Mouse (Mus musculus) erythroid progenitor cell, adult 5-6 weeks (primary cell): ENCODE results near the gene Plekhf1. TPM values are rescaled to one million over a fixed set of nuclear protein-coding genes. Genes with fewer than 3 reads are reported as not detected.
A peak's percentile ranks its signal among the peaks of the same experiment; 100 is the strongest.

Experiments used
- ATAC-seq: replicated peaks from 2 replicates; pipeline ENCODE4 v1.8.0; 2016; ENCODE audit warnings: moderate number of reproducible peaks, mild to moderate bottlenecking, moderate TSS enrichment, inconsistent platforms; ENCODE audit not compliant: poor library complexity, low FRiP score, severe bottlenecking
- total RNA-seq, 2 experiments: library from RNA; stranded (forward) in 1 of 2; stranded (reverse) in 1 of 2; fragments of 150-400 nt in 1 of 2; fragments of 186-747, 209-891 nt in 1 of 2; gene quantifications; 2 replicates each; pipeline versions ENCODE4 v1.2.3 to v1.2.4; 2015 to 2017; ENCODE audit warnings: low replicate concordance in 2 of 2

The Plekhf1 gene
- not detected in 2 replicates for total RNA-seq (2015; ENCODE audit: low replicate concordance)
- 0.13 TPM in 1 of 2 replicates, not detected in the other for total RNA-seq (2017; ENCODE audit: low replicate concordance)

- peak; percentile 82 for ATAC-seq
These were observed at the start of gene Plekhf1 for GRCm38 (mm10) chr7:38227900-38228298. Gene Plekhf1, minus strand, starts transcription at chr7:38228016.

GRCm38 (mm10) chr7:38272551-38272950 is 44.7 kb upstream of the Plekhf1 start:
- no peak for ATAC-seq

- ATAC-seq = no peak
These were observed 44.0 kb upstream of the Plekhf1 start for GRCm38 (mm10) chr7:38271859-38272258.

- peak; percentile 56 for ATAC-seq
These were observed 43.6 kb upstream of the Plekhf1 start for GRCm38 (mm10) chr7:38271511-38271811.

- peak; percentile 98 for ATAC-seq
These were observed 43.1 kb upstream of the Plekhf1 start, which contains the start of gene Pop4 for GRCm38 (mm10) chr7:38270703-38271510. Gene Pop4, minus strand, starts transcription at chr7:38271423.

GRCm38 (mm10) chr7:38267006-38267680 is 39.3 kb upstream of the Plekhf1 start:
- ATAC-seq = no peak

- no peak for ATAC-seq
These were observed 34.6 kb upstream of the Plekhf1 start for GRCm38 (mm10) chr7:38262406-38262805.

GRCm38 (mm10) chr7:38259631-38260030 is 31.8 kb upstream of the Plekhf1 start:
- ATAC-seq = no peak

GRCm38 (mm10) chr7:38253441-38253840 is 25.6 kb upstream of the Plekhf1 start:
- ATAC-seq = no peak

GRCm38 (mm10) chr7:38251494-38252216 is 23.8 kb upstream of the Plekhf1 start:
- no peak for ATAC-seq

- no peak for ATAC-seq
These were observed 14.6 kb upstream of the Plekhf1 start for GRCm38 (mm10) chr7:38242417-38242816.

GRCm38 (mm10) chr7:38237140-38237539 is 9.3 kb upstream of the Plekhf1 start:
- no peak for ATAC-seq

- no peak for ATAC-seq
These were observed 8.7 kb upstream of the Plekhf1 start for GRCm38 (mm10) chr7:38236400-38237105.

- no peak for ATAC-seq
These were observed 2.5 kb upstream of the Plekhf1 start for GRCm38 (mm10) chr7:38230285-38230684.

GRCm38 (mm10) chr7:38228329-38228728 is 513 bp upstream of the Plekhf1 start:
- ATAC-seq = no peak

GRCm38 (mm10) chr7:38227181-38227899 is 476 bp downstream of the Plekhf1 start:
- ATAC-seq = no peak

- ATAC-seq = no peak
These were observed 1.6 kb downstream of the Plekhf1 start for GRCm38 (mm10) chr7:38226226-38226625.

GRCm38 (mm10) chr7:38224577-38225369 is 3.0 kb downstream of the Plekhf1 start:
- ATAC-seq = no peak
